Mouse (Mus musculus) kidney, adult 2 months (tissue): ENCODE results near the gene Esrrg.

ENCODE experiments used
- CTCF ChIP-seq: fragments of 200-500 bp; conservative IDR thresholded peaks from 2 replicates; pipeline ENCODE4 v1.5.1; 2011; ENCODE audit warnings: low read depth, mild to moderate bottlenecking, control low read depth, low read length, moderate library complexity, mixed read lengths; ENCODE audit not compliant: insufficient read depth, insufficient read length
- POLR2A ChIP-seq: fragments of 200-500 bp; IDR thresholded peaks from one replicate; pipeline ENCODE4 v1.6.1; 2011; ENCODE audit warnings: low read depth, low read length, control low read depth

- TF ChIP-seq CTCF (no peak), POLR2A (no peak)
Observed at GRCm38 (mm10) chr1:187872208-187872607, 263.6 kb downstream of the Esrrg start.
